Mouse (Mus musculus) liver, adult 2 months (tissue): ENCODE results near the gene Ncapd2. TPM values are rescaled to one million over a fixed set of nuclear protein-coding genes. Genes with fewer than 3 reads are reported as not detected.

ENCODE experiments used
- DNase-seq: peaks from one replicate; pipeline ENCODE4 v3.0.0-alpha.2; 2011; ENCODE audit warnings: low read depth, low spot score; ENCODE audit errors: extremely low read depth
- H3K27ac ChIP-seq: fragments of 200-500 bp; replicated peaks from 2 replicates; pipeline ENCODE4 v1.5.1; 2012; ENCODE audit warnings: low read depth, mild to moderate bottlenecking, control low read depth, inconsistent platforms, low read length; ENCODE audit not compliant: insufficient read depth
- H3K27me3 ChIP-seq: fragments of 200-500 bp; 2 replicates; pipeline ENCODE4 v1.6.1; 2012; ENCODE audit warnings: mild to moderate bottlenecking, moderate library complexity, low read length, inconsistent platforms; ENCODE audit not compliant: control insufficient read depth, insufficient read depth
- H3K36me3 ChIP-seq: fragments of 200-500 bp; 2 replicates; pipeline ENCODE4 v1.6.1; 2012; ENCODE audit warnings: low read length, inconsistent platforms; ENCODE audit not compliant: control insufficient read depth, insufficient read depth
- H3K4me1 ChIP-seq: fragments of 200-500 bp; 2 replicates; pipeline ENCODE4 v1.6.1; 2011; ENCODE audit warnings: low read length; ENCODE audit not compliant: control insufficient read depth, insufficient read depth
- H3K4me3 ChIP-seq: fragments of 200-500 bp; 2 replicates; pipeline ENCODE4 v1.5.1; 2011; ENCODE audit warnings: low read depth, mild to moderate bottlenecking, control low read depth, low read length, moderate library complexity; ENCODE audit not compliant: insufficient read depth
- H3K79me2 ChIP-seq: fragments of 200-500 bp; 2 replicates; pipeline ENCODE4 v1.6.1; 2012; ENCODE audit warnings: inconsistent platforms, mild to moderate bottlenecking, low read length, moderate library complexity; ENCODE audit not compliant: control insufficient read depth, insufficient read depth
- H3K9ac ChIP-seq: fragments of 200-500 bp; 2 replicates; pipeline ENCODE4 v1.6.1; 2012; ENCODE audit warnings: low read depth, mild to moderate bottlenecking, control low read depth, inconsistent platforms, low read length
- CTCF ChIP-seq: fragments of 200-500 bp; IDR thresholded peaks from 2 replicates; pipeline ENCODE4 v1.5.1; 2011; ENCODE audit warnings: low read depth, low read length, control low read depth
- POLR2A ChIP-seq: fragments of 200-500 bp; IDR thresholded peaks from 2 replicates; pipeline ENCODE4 v1.6.1; 2011; ENCODE audit warnings: low read length, control low read depth; ENCODE audit not compliant: insufficient read depth; ENCODE audit errors: extremely low read depth
- whole genome bisulfite sequencing: fragments of 180-500 bp; shearing (Covaris S2); methylation state at CpG from one replicate; pipeline ENCODE4 v1.1.7; 2018; 5-methylcytosine and 5-hydroxymethylcytosine counted together
- polyA plus RNA-seq: library from polyadenylated mRNA; depleted of rRNA; stranded (reverse); fragments of >200 nt; gene quantifications from 2 replicates; pipeline ENCODE4 v1.2.3, GENCODE M21; 2012
- total RNA-seq: library from RNA; depleted of rRNA; stranded (reverse); fragments of >200 nt; gene quantifications from 2 replicates; pipeline ENCODE4 v1.2.3, GENCODE M21; 2014

The Ncapd2 gene
- total and polyA plus RNA-seq, 2 experiments = 2.4 to 3.5 TPM

DNA sequence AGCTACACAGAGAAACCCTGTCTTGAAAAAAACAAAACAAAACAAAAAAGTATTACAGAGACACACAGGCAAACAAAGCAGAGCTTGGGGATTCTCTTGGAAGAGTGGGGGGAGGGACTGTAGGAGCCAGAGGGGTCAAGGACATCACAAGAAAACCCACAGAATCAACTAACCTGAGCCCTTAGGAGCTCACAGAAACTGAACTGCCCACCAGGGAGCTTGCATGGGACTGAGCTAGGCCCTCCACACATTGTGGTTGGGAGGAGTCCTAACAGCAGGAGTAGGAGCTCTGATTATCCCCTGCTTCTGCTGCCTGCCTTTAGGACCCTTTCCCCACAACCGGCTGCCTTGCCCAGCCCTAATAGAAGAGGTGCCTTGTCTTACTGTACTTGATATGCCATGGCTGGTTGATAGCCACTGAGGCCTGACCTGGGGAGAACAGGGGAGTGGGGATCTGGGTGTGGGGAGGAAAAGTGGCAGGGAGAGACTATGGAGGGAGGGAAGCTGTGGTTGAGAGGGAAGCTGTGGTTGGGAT is 4.1 kb upstream of the Ncapd2 start:
- H3K27me3 ChIP-seq = no peaks in the 10 kb centered on the region
- no peaks in the 10 kb centered on the region for H3K79me2 ChIP-seq
- H3K9ac ChIP-seq = no peak overlapping the region
- no peak for DNase-seq
- no peak overlapping the region for H3K27ac ChIP-seq
- peaks cover 2% of the 10 kb centered on the region for H3K4me1 ChIP-seq
- TF ChIP-seq CTCF (no peak), POLR2A (no peak)
- 72% methylated on average over 1 of the region's 1 CpGs for WGBS
- peaks cover 13% of the 10 kb centered on the region; the same call in 1 of the 2 replicates for H3K36me3 ChIP-seq
- H3K4me3 ChIP-seq = no peak overlapping the region

- Histone ChIP-seq H3K27me3 (no peaks in the 10 kb centered on the region), H3K79me2 (no peaks in the 10 kb centered on the region), H3K27ac (no peak overlapping the region), H3K4me1 (peaks cover 2% of the 10 kb centered on the region), H3K9ac (no peak overlapping the region), H3K4me3 (no peak overlapping the region), H3K36me3 (peaks cover 13% of the 10 kb centered on the region; the same call in 1 of the 2 replicates)
- TF ChIP-seq POLR2A (no peak), CTCF (no peak)
- DNase-seq = no peak
- 61% methylated on average over 7 of the region's 7 CpGs for WGBS
Observed at GRCm38 (mm10) chr6:125193390-125193789, 1.9 kb upstream of the Ncapd2 start.

DNA sequence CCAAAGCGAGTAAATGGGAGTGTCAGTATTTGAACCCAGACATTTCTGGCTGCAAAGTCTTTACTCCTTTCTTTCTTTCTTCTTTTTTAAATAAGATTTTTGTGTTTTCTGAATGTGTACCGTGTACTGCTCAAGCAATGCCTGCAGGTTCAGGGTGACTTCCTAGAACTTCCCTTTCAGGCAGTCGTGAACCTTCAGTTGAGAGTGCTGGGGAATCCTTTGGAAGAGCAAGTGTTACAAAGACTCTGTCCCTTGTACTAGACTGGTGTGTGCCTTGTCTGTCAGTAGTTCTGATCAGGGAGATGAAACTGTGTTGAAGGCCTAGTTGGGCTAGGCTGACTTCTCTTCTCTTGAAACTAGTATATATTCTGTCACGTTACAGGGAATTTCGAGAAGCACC is 1.3 kb upstream of the Ncapd2 start:
- TF ChIP-seq POLR2A (no peak), CTCF (no peak)
- WGBS = 32% methylated on average over 5 of the region's 5 CpGs
- peak overlapping the region; percentile 86; the same call in 1 of the 2 replicates for H3K27ac ChIP-seq

GRCm38 (mm10) chr6:125192016-125192714 is 664 bp upstream of the Ncapd2 start:
- peaks cover 2% of the 10 kb centered on the region for H3K4me1 ChIP-seq
- peak overlapping the region; percentile 85 for H3K9ac ChIP-seq
- TF ChIP-seq POLR2A = peak; percentile 49; the same call in 1 of the 2 replicates
- no peak for TF ChIP-seq CTCF
- under 1% methylated on average over 34 of the region's 34 CpGs for WGBS
- H3K36me3 ChIP-seq = peaks cover 13% of the 10 kb centered on the region; the same call in 1 of the 2 replicates
- peak overlapping the region; percentile 86 for H3K27ac ChIP-seq
- H3K27me3 ChIP-seq = no peaks in the 10 kb centered on the region
- peak overlapping the region; percentile 65 for H3K4me3 ChIP-seq
- H3K79me2 ChIP-seq = no peaks in the 10 kb centered on the region
- peak; percentile 87 for DNase-seq

More for the DNA sequence above, 1.3 kb upstream of the Ncapd2 start:
- Histone ChIP-seq H3K9ac (peak overlapping the region; percentile 85), H3K27me3 (no peaks in the 10 kb centered on the region), H3K79me2 (no peaks in the 10 kb centered on the region), H3K4me3 (peak overlapping the region; percentile 65), H3K4me1 (peaks cover 2% of the 10 kb centered on the region), H3K36me3 (peaks cover 13% of the 10 kb centered on the region; the same call in 1 of the 2 replicates)
- no peak for DNase-seq

GRCm38 (mm10) chr6:125190816-125191215 is 685 bp downstream of the Ncapd2 start:
- no peaks in the 10 kb centered on the region for H3K79me2 ChIP-seq
- peaks cover 2% of the 10 kb centered on the region for H3K4me1 ChIP-seq
- peaks cover 13% of the 10 kb centered on the region; the same call in 1 of the 2 replicates for H3K36me3 ChIP-seq
- no peak for DNase-seq
- no peak overlapping the region for H3K4me3 ChIP-seq
- TF ChIP-seq POLR2A (no peak), CTCF (no peak)
- no peak overlapping the region for H3K27ac ChIP-seq
- no peaks in the 10 kb centered on the region for H3K27me3 ChIP-seq
- no peak overlapping the region for H3K9ac ChIP-seq

DNA sequence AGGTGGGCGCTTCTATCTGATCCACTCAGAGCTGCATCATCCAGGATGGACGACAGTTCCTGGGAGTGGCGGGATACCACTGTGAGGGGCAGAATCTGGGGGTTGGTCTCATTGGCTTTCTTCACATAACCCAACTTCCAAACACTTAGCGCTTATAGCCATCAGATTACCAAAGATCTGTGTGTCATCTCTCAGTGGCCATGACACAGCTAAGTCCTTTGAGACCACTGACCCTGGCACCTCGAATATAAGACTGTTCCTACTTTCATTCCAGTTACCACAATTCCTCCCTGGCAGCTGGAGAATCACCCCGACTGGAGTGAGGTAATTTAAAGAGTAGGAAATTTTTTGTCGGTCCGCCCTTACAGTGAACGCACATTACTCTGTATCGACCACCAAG is 5.3 kb downstream of the Ncapd2 start:
- no peaks in the 10 kb centered on the region for H3K4me1 ChIP-seq
- H3K4me3 ChIP-seq = no peak overlapping the region
- 95% methylated on average over 10 of the region's 10 CpGs for WGBS
- H3K27me3 ChIP-seq = no peaks in the 10 kb centered on the region
- no peak for TF ChIP-seq POLR2A
- no peak for TF ChIP-seq CTCF
- no peaks in the 10 kb centered on the region for H3K79me2 ChIP-seq
- DNase-seq = no peak
- H3K36me3 ChIP-seq = peaks cover 8% of the 10 kb centered on the region; the same call in 1 of the 2 replicates
- H3K9ac ChIP-seq = no peak overlapping the region
- H3K27ac ChIP-seq = no peak overlapping the region
